Mouse (Mus musculus) embryo, embryonic 11.5 days (tissue): ENCODE results near the gene Gm21746.
"Not testable (repeated sequence)": the region's sequence is repeated elsewhere in the genome, so short reads cannot be mapped to it uniquely, and the experiment has no call there.

ENCODE experiments used
- DNase-seq: peaks from one replicate; pipeline ENCODE4 v3.0.0-alpha.2; 2012; ENCODE audit warnings: low read depth, low spot score

Gm21746 gene

DNA sequence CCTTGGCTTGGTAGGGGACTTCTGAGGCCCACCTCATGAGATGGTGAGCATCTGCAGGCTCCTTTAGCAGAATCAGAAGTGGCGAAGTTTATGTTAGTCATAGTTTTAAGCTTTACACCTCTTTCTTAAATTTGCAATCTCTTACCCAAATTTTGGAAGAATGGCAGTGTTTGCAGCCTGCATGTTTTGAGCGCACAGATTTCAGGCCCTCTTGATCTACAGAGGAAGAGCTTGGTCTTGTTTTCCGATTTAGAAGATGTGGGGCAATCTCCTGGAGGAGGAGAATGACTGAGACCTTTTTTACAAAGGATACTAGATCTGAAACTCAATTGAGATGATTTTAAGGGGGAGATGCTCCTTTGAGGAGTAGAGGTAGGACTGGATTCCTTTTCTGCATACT lies at the start of gene Gm21746:
Gene Gm21746 (minus strand): TSS at position 101 of the 400 bp plus-strand sequence.
- not testable (repeated sequence) for DNase-seq

DNA sequence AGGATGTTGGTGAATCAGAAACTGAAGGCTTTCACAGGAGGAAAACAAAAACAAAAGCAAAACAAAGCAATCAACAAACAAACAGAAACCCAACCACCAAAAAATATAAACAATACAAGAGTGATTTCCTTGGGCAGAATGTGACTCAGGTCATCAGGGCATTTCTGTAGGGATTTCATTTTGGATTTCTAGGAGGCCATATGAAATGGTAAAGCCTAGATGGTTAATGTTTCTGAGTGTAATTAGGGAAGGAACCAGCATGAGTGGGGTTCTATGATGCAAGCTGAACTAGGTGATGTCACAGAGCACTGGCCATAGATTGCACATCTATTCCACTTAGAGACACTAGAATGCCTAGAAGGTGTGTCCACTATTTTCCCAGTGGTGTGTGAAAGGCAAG lies 29.0 kb upstream of the Gm21746 start, which contains the start of gene Gm20873:
Gene Gm20873 (plus strand): TSS at position 301 of the 400 bp plus-strand sequence.
- not testable (repeated sequence) for DNase-seq
